Mouse (Mus musculus) R1 (cell line): ENCODE data around the gene Abca13.
A peak's percentile ranks its signal among the peaks of the same experiment; 100 is the strongest.

Experiments
- DNase-seq: peaks from one replicate; pipeline ENCODE4 v3.0.0-alpha.2; 2018; ENCODE audit warnings: low read depth, low spot score

Gene Abca13

GRCm38 (mm10) chr11:9669430-9669829 lies 477.7 kb downstream of the Abca13 start:
- no peak for DNase-seq

DNA sequence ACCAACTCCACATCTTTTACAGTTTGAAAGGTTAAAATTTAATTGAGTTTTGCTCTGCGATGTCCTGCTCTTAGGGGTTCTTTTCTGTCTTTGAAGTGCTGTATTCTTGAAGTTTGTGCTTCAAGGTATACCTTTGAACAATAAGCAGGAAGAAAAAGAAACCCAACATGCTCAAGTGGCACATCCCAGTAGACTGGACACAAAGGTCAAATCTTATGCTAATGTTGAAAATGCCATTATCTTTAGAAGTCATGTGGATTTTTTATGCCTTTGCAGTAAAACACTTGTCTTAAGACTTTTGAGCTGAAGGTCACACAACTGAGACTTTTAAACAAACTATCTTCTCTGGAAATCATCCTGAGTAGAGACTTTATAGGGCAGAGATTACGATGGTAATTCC lies 493.2 kb downstream of the Abca13 start:
- DNase-seq: no peak

GRCm38 (mm10) chr11:9705190-9705589 lies 513.4 kb downstream of the Abca13 start:
- DNase-seq: no peak

GRCm38 (mm10) chr11:9727810-9728490 lies 536.2 kb downstream of the Abca13 start:
- peak; percentile 4 for DNase-seq

- DNase-seq: no peak
These were observed 539.6 kb downstream of the Abca13 start for GRCm38 (mm10) chr11:9731300-9731699.
